Mouse (Mus musculus): ENCODE measurements around the gene Fxyd6.

Fxyd6 gene

GRCm38 (mm10) chr9:45411803-45412202 is 41.8 kb downstream of the Fxyd6 start:
- DNase-seq (ENCODE audit: low read depth, low spot score), result no peak

- peak; percentile 44 for DNase-seq (ENCODE audit: low read depth, low spot score)
Measured at GRCm38 (mm10) chr9:45412287-45412686, 42.3 kb downstream of the Fxyd6 start.

- no peak for DNase-seq (ENCODE audit: low read depth, low spot score)
Measured at GRCm38 (mm10) chr9:45412700-45413477, 42.9 kb downstream of the Fxyd6 start.

GRCm38 (mm10) chr9:45413478-45414140 is 43.6 kb downstream of the Fxyd6 start:
- DNase-seq (ENCODE audit: low read depth, low spot score), result no peak

GRCm38 (mm10) chr9:45415912-45416311 is 45.9 kb downstream of the Fxyd6 start:
- no peak for DNase-seq (ENCODE audit: low read depth, low spot score)

- DNase-seq (ENCODE audit: low read depth, low spot score), result peak; percentile 25
Measured at GRCm38 (mm10) chr9:45417245-45417644, 47.3 kb downstream of the Fxyd6 start.

- DNase-seq (ENCODE audit: low read depth, low spot score), result no peak
Measured at GRCm38 (mm10) chr9:45418252-45418651, 48.3 kb downstream of the Fxyd6 start.

- no peak for DNase-seq (ENCODE audit: low read depth, low spot score)
Measured at GRCm38 (mm10) chr9:45421209-45421608, 51.2 kb downstream of the Fxyd6 start.

GRCm38 (mm10) chr9:45422761-45423298 is 52.8 kb downstream of the Fxyd6 start:
- no peak for DNase-seq (ENCODE audit: low read depth, low spot score)

- DNase-seq (ENCODE audit: low read depth, low spot score), result no peak
Measured at GRCm38 (mm10) chr9:45426456-45426855, 56.5 kb downstream of the Fxyd6 start, which contains the start of gene Dscaml1. Dscaml1 (plus strand) TSS chr9:45426628.

GRCm38 (mm10) chr9:45429392-45429791 is 59.4 kb downstream of the Fxyd6 start:
- no peak for DNase-seq (ENCODE audit: low read depth, low spot score)

GRCm38 (mm10) chr9:45429951-45430697 is 60.1 kb downstream of the Fxyd6 start:
- no peak for DNase-seq (ENCODE audit: low read depth, low spot score)

GRCm38 (mm10) chr9:45430698-45430959 is 60.6 kb downstream of the Fxyd6 start:
- DNase-seq (ENCODE audit: low read depth, low spot score), result no peak

GRCm38 (mm10) chr9:45431150-45431549 is 61.2 kb downstream of the Fxyd6 start:
- no peak for DNase-seq (ENCODE audit: low read depth, low spot score)

GRCm38 (mm10) chr9:45432639-45433038 is 62.7 kb downstream of the Fxyd6 start:
- DNase-seq (ENCODE audit: low read depth, low spot score), result no peak

- no peak for DNase-seq (ENCODE audit: low read depth, low spot score)
Measured at GRCm38 (mm10) chr9:45433119-45433518, 63.1 kb downstream of the Fxyd6 start.

- no peak for DNase-seq (ENCODE audit: low read depth, low spot score)
Measured at GRCm38 (mm10) chr9:45434171-45434570, 64.2 kb downstream of the Fxyd6 start.

GRCm38 (mm10) chr9:45439025-45439424 is 69.0 kb downstream of the Fxyd6 start:
- DNase-seq (ENCODE audit: low read depth, low spot score), result no peak

GRCm38 (mm10) chr9:45440083-45440784 is 70.2 kb downstream of the Fxyd6 start:
- no peak for DNase-seq (ENCODE audit: low read depth, low spot score)

GRCm38 (mm10) chr9:45444251-45444798 is 74.3 kb downstream of the Fxyd6 start:
- no peak for DNase-seq (ENCODE audit: low read depth, low spot score)

All from skeletal muscle tissue, adult 2 months (tissue).